Mouse (Mus musculus) lung, adult 2 months (tissue): ENCODE measurements at regions not wholly inside any gene's neighbourhood (a gene's known extent, or its start where the extent isn't known, plus 50 kb on each side); places are given as distances from the start of the nearest gene placed in this dataset.

Source experiments
- CTCF ChIP-seq: fragments of 200-500 bp; IDR thresholded peaks from 2 replicates; pipeline ENCODE4 v1.5.1; 2011; ENCODE audit warnings: mild to moderate bottlenecking, low read length, control low read depth; ENCODE audit not compliant: insufficient read depth
- POLR2A ChIP-seq: fragments of 200-500 bp; IDR thresholded peaks from 2 replicates; pipeline ENCODE4 v1.6.1; 2011; ENCODE audit warnings: low read depth, mild to moderate bottlenecking, control low read depth, low read length, borderline replicate concordance; ENCODE audit errors: extremely low read depth

- TF ChIP-seq CTCF: no peak
- no peak for TF ChIP-seq POLR2A
These were observed 133.6 kb upstream of the Gm10181 start for GRCm38 (mm10) chr9:24955641-24956040.
